Mouse (Mus musculus) forebrain, embryonic 11.5 days (tissue): ENCODE data around the gene Sfxn2. TPM values are rescaled to one million over a fixed set of nuclear protein-coding genes. Genes with fewer than 3 reads are reported as not detected.

Experiments used
- ATAC-seq: fragments of 200-750 bp; cut with Nextera tagmentation; replicated peaks from 2 replicates; pipeline ENCODE4 v1.8.0; 2017; ENCODE audit warnings: moderate TSS enrichment; ENCODE audit not compliant: low FRiP score
- DNase-seq: peaks from one replicate; pipeline ENCODE4 v3.0.0-alpha.2; 2017; ENCODE audit warnings: low spot score
- H3K27ac ChIP-seq: fragments of 300-500 bp; sonication (generic); 2 replicates; pipeline ENCODE4 v1.5.1; 2014; ENCODE audit warnings: low read depth, low read length
- H3K27me3 ChIP-seq: fragments of 300-500 bp; sonication (generic); 2 replicates; pipeline ENCODE4 v1.6.1; 2014; ENCODE audit warnings: mild to moderate bottlenecking, low read length, mixed read lengths; ENCODE audit not compliant: control insufficient read depth, insufficient read depth
- H3K36me3 ChIP-seq: fragments of 300-500 bp; sonication (generic); 2 replicates; pipeline ENCODE4 v1.6.1; 2014; ENCODE audit warnings: mild to moderate bottlenecking, low read length, moderate library complexity, mixed read lengths; ENCODE audit not compliant: control insufficient read depth, insufficient read depth
- H3K4me1 ChIP-seq: fragments of 300-500 bp; sonication (generic); replicated peaks from 2 replicates; pipeline ENCODE4 v1.6.1; 2014; ENCODE audit warnings: low read length, mixed read lengths; ENCODE audit not compliant: control insufficient read depth, insufficient read depth
- H3K4me2 ChIP-seq: fragments of 300-500 bp; sonication (generic); 2 replicates; pipeline ENCODE4 v1.6.1; 2014; ENCODE audit warnings: low read depth, mild to moderate bottlenecking, low read length, moderate library complexity, mixed read lengths; ENCODE audit not compliant: severe bottlenecking
- H3K4me3 ChIP-seq: fragments of 300-500 bp; sonication (generic); 2 replicates; pipeline ENCODE4 v1.5.1; 2014; ENCODE audit warnings: low read depth, low read length
- H3K9ac ChIP-seq: fragments of 300-500 bp; sonication (generic); 2 replicates; pipeline ENCODE4 v1.6.1; 2014; ENCODE audit warnings: low read length
- H3K9me3 ChIP-seq: fragments of 300-500 bp; sonication (generic); 2 replicates; pipeline ENCODE4 v1.6.1; 2016; ENCODE audit warnings: low read length, mixed read lengths; ENCODE audit not compliant: control insufficient read depth
- WGBS: fragments of 180-500 bp; shearing (Covaris S2); extraction: QIAGEN DNeasy Blood & Tissue Kit; methylation state at CpG from one replicate; pipeline ENCODE4 v1.1.7; 2014; 5-methylcytosine and 5-hydroxymethylcytosine counted together
- polyA plus RNA-seq: library from polyadenylated mRNA; unstranded; fragments of >200 nt; fragmentation: Nextera tagmentation; extraction: Ambion mirVana; gene quantifications from 2 replicates; pipeline ENCODE4 v1.2.1, GENCODE M21; 2014

Sfxn2 gene
- polyA plus RNA-seq, 1 experiment from 2014 or later: 10.9 TPM

DNA sequence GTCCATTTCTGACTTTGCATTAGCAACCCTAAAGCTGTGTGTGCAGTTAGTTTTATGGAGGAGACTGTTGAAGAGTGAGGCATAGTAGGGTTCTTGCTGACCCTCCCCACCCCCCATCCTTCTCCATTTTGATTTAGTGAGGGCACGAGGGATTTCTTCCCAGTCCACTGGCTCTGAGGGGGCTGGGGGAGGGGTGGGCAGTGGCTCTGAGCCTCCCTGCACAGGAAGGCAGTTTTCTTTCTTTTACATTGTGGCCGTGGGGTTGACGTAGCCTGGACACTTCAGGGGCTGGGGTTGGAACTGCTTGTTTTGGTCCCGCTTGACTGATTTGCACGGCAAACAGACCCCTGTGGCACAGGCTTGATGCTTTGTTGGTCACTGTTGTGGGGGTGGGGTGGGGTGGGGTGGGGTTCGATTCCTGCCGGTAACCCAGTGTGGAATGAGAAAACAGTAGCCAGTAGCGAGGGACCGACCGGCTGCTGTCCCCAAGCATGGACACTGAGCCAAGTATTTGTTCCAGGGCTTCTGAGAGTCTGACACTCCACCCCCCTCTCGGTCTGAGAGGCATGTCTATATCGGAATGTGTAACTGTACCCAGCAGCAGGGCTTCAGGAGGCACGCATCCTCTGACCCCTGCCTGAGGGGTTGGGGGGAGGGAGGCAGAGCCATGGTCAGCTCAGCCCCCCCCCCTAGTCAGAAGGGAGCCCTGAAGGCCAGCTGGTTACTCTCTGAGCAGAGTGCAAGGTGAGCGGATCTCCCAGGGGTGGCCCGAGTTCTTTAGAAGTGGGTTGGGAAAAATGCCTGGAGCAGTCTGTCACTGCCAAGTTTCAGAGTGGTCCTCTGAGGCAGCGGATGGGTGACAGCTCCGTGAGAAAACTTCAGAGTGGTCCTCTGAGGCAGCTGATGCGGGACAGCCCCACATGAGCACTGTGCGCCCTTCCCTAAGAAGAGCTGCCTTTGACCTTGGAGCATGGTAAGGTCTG is 50.9 kb downstream of the Sfxn2 start:
- no peak overlapping the region for H3K27ac ChIP-seq
- H3K4me2 ChIP-seq: peak overlapping the region; percentile 36
- H3K4me1 ChIP-seq: peaks cover 26% of the 10 kb centered on the region
- WGBS: 26% methylated on average over 19 of the region's 19 CpGs
- no peaks in the 10 kb centered on the region for H3K36me3 ChIP-seq
- H3K4me3 ChIP-seq: 0 out of 2 replicates have a peak overlapping the region, but pooled peaks have one; percentile 10
- peak overlapping the region; percentile 47 for H3K9ac ChIP-seq
- DNase-seq: peak; percentile 64
- no peaks in the 10 kb centered on the region for H3K27me3 ChIP-seq
- H3K9me3 ChIP-seq: no peaks in the 10 kb centered on the region
- 0 out of 2 replicates have a peak, but pooled peaks have one; percentile 63 for ATAC-seq

DNA sequence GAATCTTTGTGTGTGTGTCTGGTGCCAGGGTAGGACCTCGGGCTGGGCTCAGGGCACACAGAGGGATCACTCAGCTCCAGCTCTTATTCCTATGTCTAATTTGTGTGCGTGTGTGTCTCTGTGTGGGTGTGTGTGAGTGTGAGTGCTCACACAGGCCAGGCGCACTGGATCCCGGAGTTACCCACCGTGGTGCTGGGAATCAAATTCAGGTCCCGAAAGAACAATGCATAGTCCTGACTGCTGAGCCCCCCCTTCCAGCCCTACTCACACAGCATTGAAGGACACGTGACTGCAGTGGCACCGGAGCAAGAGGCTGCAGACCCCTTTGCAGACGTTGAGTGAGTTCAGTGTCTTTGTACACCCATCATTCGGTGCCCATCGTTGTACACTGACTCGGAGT is 51.9 kb downstream of the Sfxn2 start:
- no peak overlapping the region for H3K27ac ChIP-seq
- no peaks in the 10 kb centered on the region for H3K27me3 ChIP-seq
- H3K4me1 ChIP-seq: peaks cover 26% of the 10 kb centered on the region
- ATAC-seq (no peak), DNase-seq (no peak)
- 93% methylated on average over 12 of the region's 12 CpGs for WGBS
- no peaks in the 10 kb centered on the region for H3K36me3 ChIP-seq
- H3K4me3 ChIP-seq: no peak overlapping the region
- H3K9ac ChIP-seq: no peak overlapping the region
- no peak overlapping the region for H3K4me2 ChIP-seq
- H3K9me3 ChIP-seq: no peaks in the 10 kb centered on the region

DNA sequence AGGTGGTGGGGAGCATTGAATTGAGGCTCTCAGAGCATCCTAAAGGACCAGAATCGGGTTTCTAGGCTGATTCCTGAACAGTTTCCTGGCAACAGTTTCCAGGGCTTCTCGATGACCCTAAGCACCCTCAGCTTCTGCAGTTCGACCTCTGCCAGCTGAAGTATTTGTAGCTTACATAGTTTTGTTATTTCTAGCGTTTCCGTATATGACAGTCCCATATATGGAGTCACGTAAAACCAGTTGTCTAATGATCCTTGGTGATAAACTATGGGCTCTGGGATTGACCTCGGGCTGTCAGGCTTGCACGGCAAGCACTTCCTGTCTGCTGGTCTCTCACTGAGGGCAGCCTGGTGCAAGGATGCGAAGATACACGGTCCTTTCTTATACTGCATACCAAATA is 52.4 kb downstream of the Sfxn2 start:
- H3K36me3 ChIP-seq: no peaks in the 10 kb centered on the region
- H3K27ac ChIP-seq: no peak overlapping the region
- 83% methylated on average over 10 of the region's 10 CpGs for WGBS
- no peak overlapping the region for H3K9ac ChIP-seq
- DNase-seq (no peak), ATAC-seq (no peak)
- H3K4me1 ChIP-seq: peaks cover 26% of the 10 kb centered on the region
- H3K9me3 ChIP-seq: no peaks in the 10 kb centered on the region
- no peak overlapping the region for H3K4me3 ChIP-seq
- no peak overlapping the region for H3K4me2 ChIP-seq
- no peaks in the 10 kb centered on the region for H3K27me3 ChIP-seq

DNA sequence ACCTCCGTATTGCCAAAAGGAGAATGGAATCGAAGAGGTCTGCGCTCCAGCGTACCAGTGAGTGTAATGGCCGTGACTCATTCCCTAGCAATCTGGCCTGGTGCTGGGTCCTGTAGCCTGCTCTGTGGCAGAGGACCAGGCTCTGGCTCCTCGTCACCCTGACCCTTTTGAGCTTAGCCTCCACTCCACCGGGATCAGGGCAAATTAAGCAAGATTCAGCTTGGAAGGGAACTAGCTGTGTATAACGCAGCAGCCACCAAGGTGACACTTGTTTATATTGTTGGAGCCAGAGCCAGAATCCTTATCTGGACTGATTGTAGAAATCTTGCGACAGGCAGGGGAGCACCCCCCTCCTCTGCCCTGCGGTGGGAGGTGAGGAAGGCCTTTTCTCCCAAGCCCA is 55.2 kb downstream of the Sfxn2 start:
- 91% methylated on average over 10 of the region's 10 CpGs for WGBS
- Histone ChIP-seq H3K27ac (no peak overlapping the region), H3K4me1 (peaks cover 10% of the 10 kb centered on the region)

DNA sequence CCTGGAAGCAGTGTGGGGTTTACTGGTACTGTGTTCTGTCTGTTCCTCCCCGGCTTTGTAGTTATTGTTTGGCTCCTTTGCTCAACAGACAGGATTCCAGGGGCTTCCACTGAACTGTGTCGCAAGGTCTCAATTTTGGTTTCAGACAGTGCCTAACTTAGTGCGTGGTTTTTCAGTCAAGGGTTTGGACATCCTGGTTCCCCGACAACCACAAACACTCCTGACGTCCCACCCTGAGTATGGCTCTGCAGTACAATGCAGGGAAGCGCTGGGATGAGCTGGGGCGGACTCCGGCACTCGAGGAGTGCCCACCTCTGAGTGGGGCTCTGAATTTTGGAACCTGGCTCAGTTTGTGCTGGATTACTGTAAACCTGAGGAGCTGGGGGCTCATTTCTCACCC is 56.6 kb downstream of the Sfxn2 start:
- H3K4me3 ChIP-seq: no peak overlapping the region
- H3K9ac ChIP-seq: no peak overlapping the region
- DNase-seq (no peak), ATAC-seq (no peak)
- H3K27me3 ChIP-seq: no peaks in the 10 kb centered on the region
- H3K9me3 ChIP-seq: no peaks in the 10 kb centered on the region
- no peaks in the 10 kb centered on the region; the same call in 1 of the 2 replicates for H3K4me1 ChIP-seq
- H3K27ac ChIP-seq: no peak overlapping the region
- H3K4me2 ChIP-seq: no peak overlapping the region
- H3K36me3 ChIP-seq: no peaks in the 10 kb centered on the region
- WGBS: 86% methylated on average over 9 of the region's 9 CpGs

More for the DNA sequence above, 55.2 kb downstream of the Sfxn2 start:
- Histone ChIP-seq H3K9me3 (no peaks in the 10 kb centered on the region), H3K9ac (no peak overlapping the region), H3K27me3 (no peaks in the 10 kb centered on the region), H3K36me3 (no peaks in the 10 kb centered on the region), H3K4me3 (no peak overlapping the region), H3K4me2 (no peak overlapping the region)
- no peak for DNase-seq
- no peak for ATAC-seq

DNA sequence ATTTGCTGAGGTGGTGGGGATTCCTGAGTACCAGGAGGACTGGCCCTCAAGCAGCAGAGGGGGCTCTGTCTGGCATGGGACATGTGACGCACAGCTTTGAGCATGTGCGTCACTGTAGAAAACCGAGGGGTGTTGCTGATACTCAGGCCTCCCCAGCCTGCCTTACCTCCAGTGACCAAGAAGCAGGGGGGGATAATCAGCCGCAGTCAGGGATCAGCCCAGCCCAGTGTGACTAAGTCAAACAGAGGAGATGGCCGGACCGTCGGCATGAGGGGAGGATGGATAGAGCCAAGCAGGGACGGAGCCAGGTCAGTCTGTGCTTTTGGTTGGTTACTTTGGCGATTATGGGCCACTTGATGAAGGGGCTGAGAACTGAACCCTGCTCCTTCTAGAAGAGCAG is 58.5 kb downstream of the Sfxn2 start:
- ATAC-seq: no peak
- 86% methylated on average over 9 of the region's 9 CpGs for WGBS
- Histone ChIP-seq H3K9ac (no peak overlapping the region), H3K36me3 (no peaks in the 10 kb centered on the region), H3K4me3 (no peak overlapping the region), H3K27ac (no peak overlapping the region), H3K4me1 (no peaks in the 10 kb centered on the region), H3K9me3 (no peaks in the 10 kb centered on the region), H3K27me3 (no peaks in the 10 kb centered on the region), H3K4me2 (no peak overlapping the region)
- no peak for DNase-seq

DNA sequence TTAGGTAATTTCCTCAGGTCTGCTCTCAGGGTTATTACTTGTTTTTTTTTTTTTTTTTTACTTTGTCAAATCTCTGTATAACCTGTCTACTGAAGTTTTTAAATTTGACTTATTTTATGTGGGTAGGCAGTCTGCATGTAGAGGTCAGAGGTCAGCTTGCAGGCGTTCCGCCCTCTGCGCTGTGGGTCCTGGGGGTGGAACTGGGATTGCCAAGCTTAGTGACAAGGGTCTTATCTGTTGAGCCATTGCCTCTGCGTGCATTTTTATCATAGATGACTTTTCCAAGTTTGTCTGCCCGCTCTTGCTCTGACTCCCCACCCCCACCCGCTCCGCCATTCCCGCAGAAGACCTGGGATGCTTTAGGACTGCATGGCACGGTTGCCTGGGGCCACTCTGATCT is 62.6 kb downstream of the Sfxn2 start:
- Histone ChIP-seq H3K4me2 (no peak overlapping the region), H3K27ac (no peak overlapping the region), H3K9ac (no peak overlapping the region), H3K4me1 (no peaks in the 10 kb centered on the region), H3K27me3 (no peaks in the 10 kb centered on the region), H3K9me3 (no peaks in the 10 kb centered on the region), H3K36me3 (no peaks in the 10 kb centered on the region; the same call in 1 of the 2 replicates), H3K4me3 (no peak overlapping the region)
- DNase-seq (no peak), ATAC-seq (no peak)
- 84% methylated on average over 9 of the region's 9 CpGs for WGBS

DNA sequence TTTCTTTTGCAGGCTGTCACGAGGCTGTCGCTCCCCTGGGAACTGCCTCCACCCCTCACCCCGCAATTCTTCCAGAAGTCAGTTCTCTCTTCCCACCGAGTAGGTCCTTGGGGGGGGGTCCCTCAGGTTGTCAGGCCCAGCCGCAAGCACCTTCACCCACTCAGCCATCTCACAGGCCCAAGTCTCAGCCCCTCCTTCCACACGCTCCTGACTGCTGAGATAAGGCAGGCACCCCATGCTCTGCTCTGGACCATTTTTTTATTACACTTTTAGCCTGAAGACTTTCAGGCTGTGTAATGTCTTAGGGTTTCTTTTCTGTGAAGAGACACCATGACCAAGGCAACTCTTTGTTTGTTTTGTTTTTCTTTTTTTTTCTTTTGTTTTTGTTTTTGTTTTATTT is 64.4 kb downstream of the Sfxn2 start:
- Histone ChIP-seq H3K27me3 (no peaks in the 10 kb centered on the region), H3K36me3 (no peaks in the 10 kb centered on the region; the same call in 1 of the 2 replicates), H3K4me3 (no peak overlapping the region), H3K9me3 (no peaks in the 10 kb centered on the region), H3K4me1 (no peaks in the 10 kb centered on the region), H3K9ac (no peak overlapping the region), H3K4me2 (no peak overlapping the region), H3K27ac (no peak overlapping the region)
- WGBS: 86% methylated on average over 6 of the region's 6 CpGs
- no peak for ATAC-seq
- DNase-seq: no peak

DNA sequence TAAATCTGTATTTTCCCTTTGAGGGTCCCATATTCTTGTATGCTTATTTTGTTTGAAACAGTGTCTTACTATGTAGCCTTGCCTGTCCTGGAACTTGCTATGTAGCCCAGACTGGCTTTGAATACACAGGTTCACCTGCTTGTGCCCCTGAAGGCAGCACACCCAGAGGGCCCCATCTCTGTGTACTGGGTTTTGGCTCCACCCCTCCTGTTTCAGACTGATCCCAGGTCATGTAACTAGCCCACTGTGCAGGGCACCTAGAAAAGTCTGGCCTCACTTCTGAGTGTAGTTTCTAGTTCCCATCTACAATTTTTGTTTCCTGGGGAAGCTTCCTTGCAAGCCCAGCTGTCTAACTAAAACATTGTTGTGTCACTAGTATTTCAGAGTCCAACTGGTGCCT is 65.9 kb downstream of the Sfxn2 start:
- Histone ChIP-seq H3K4me1 (no peaks in the 10 kb centered on the region), H3K9ac (no peak overlapping the region), H3K4me2 (no peak overlapping the region), H3K27me3 (no peaks in the 10 kb centered on the region), H3K27ac (no peak overlapping the region), H3K4me3 (no peak overlapping the region), H3K36me3 (no peaks in the 10 kb centered on the region; the same call in 1 of the 2 replicates), H3K9me3 (no peaks in the 10 kb centered on the region)
- DNase-seq (no peak), ATAC-seq (no peak)
